Mouse (Mus musculus) right cerebral cortex, postnatal 25 days (tissue): Measurements from ENCODE around the gene Olfr122.

Experiments used
- DNase-seq: peaks from one replicate; pipeline ENCODE4 v3.0.0; 2022

The Olfr122 gene

GRCm38 (mm10) chr17:37768307-37768706 lies at the start of gene Olfr122:
Gene Olfr122 (plus strand): TSS chr17:37768607.
- DNase-seq = no peak

GRCm38 (mm10) chr17:37721508-37721907 lies 46.9 kb upstream of the Olfr122 start, which contains the start of gene Olfr120:
Gene Olfr120 (plus strand): TSS chr17:37721808.
- no peak for DNase-seq

DNA sequence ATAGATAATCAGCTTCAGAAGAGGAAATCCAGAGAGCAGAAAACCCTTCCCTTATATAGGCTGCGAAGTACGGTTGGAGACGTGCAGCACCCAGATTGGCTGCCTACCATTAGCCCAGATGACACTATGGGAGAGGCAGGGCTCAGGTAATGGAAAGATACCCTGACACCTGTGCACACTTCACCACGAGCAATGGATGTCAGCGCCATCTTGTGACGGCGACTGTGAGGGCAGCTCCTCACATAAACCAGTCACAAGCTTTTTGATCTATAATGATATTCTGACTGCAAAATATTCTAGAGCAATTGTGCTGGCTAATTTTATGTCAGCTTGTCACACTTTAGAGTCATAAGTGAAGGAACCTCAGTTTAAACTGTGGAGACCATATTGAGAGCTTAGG lies 30.3 kb upstream of the Olfr122 start:
- DNase-seq = no peak

DNA sequence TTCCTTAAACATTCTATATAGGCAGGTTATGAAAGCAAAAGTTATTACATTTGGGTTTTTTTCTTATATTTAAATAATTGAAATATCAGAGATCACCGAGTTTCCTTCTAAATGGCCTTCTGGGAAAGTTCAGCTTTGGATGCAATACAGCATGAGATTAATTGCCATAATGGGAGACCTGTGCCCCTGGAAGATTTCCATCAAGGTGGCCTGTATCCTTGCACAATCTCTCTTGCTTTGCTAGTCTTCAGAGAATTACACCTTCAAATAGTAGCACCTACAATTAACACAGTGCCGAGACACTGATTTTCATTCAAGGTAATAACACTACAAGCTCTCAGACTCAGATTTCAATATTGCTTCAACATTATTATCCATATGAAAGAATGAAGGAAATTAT lies 24.8 kb downstream of the Olfr122 start, which contains the start of gene Olfr123:
TSS of gene Olfr123 (plus strand) at position 301 of the 400 bp plus-strand sequence.
- no peak for DNase-seq

- DNase-seq = no peak
Measured at GRCm38 (mm10) chr17:37799588-37799987, 31.2 kb downstream of the Olfr122 start, which contains the start of gene Olfr124. Gene Olfr124 (plus strand): TSS chr17:37799888.
